Mouse (Mus musculus): ENCODE measurements around the gene Krt6b. TPM values are rescaled to one million over a fixed set of nuclear protein-coding genes. Genes with fewer than 3 reads are reported as not detected.

Gene Krt6b
- polyA plus RNA-seq, 1 experiment from 2014 or later, result 14.7 TPM

DNA sequence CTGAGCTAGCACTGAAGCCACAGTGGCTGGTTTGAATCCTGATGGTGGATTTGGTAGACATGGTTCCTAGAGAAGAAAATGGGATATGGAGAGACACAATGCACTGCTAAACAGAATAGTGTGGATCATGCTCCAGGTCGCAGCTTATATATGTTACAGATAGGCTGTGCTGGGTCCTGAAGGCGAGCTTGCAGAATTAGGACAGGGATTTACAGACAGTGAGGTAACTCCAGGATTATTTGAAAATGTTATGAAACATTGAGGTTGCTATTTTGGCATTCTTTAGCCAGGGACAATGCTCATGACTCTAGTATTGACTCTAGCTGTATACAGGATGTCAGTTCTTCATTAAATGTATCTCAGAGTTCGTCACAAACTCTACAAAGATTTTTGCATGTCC lies 32.8 kb downstream of the Krt6b start, which contains the start of gene Gm5478:
Gene Gm5478 (minus strand): TSS at position 101 of the 400 bp plus-strand sequence.
- Histone ChIP-seq H3K9ac (ENCODE audit: low read length) (no peak within 1 kb of the TSS), H3K36me3 (ENCODE audit: control insufficient read depth, insufficient read depth, low read length) (no peaks in the 10 kb centered on the region), H3K9me3 (replicated peaks; ENCODE audit: control insufficient read depth, low read length) (no peaks in the 10 kb centered on the region), H3K4me1 (ENCODE audit: control insufficient read depth, insufficient read depth, low read length) (no peaks in the 10 kb centered on the region), H3K4me3 (replicated peaks; ENCODE audit: low read length) (no peak within 1 kb of the TSS), H3K27ac (ENCODE audit: low read length) (no peak within 1 kb of the TSS), H3K27me3 (ENCODE audit: control insufficient read depth, insufficient read depth, low read length) (no peaks in the 10 kb centered on the region), H3K4me2 (ENCODE audit: low read depth, low read length) (no peak within 1 kb of the TSS)
- 76% methylated on average over 3 of the region's 3 CpGs for WGBS
- no peak for ATAC-seq (ENCODE audit: insufficient read depth, low FRiP score)

DNA sequence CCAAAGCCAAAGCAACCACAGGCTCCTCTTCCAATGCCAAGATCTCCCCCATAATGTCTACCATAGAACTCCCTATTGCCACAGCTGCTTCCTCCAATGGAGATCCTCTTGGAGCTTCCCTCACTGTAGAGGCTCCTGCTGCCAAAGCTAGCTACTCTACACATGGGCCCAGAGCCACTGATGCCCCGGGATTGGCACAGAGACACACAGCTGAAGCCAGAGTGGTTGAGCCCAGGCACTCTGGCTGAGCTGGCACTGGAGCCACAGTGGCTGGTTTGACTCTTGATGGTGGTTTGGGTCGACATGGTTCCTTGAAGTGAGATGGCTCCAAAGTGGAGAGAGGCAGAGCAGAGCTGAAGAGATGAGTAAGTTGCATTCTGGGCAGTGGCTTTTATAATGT lies 52.2 kb downstream of the Krt6b start, which contains the start of gene Gm5414:
Gene Gm5414 (minus strand): TSS at position 305 of the 400 bp plus-strand sequence.
- Histone ChIP-seq H3K9me3 (replicated peaks; ENCODE audit: control insufficient read depth, low read length) (no peaks in the 10 kb centered on the region), H3K4me1 (ENCODE audit: control insufficient read depth, insufficient read depth, low read length) (no peaks in the 10 kb centered on the region), H3K9ac (ENCODE audit: low read length) (no peak within 1 kb of the TSS), H3K36me3 (ENCODE audit: control insufficient read depth, insufficient read depth, low read length) (no peaks in the 10 kb centered on the region), H3K4me2 (ENCODE audit: low read depth, low read length) (no peak within 1 kb of the TSS), H3K27ac (ENCODE audit: low read length) (no peak within 1 kb of the TSS), H3K27me3 (ENCODE audit: control insufficient read depth, insufficient read depth, low read length) (no peaks in the 10 kb centered on the region), H3K4me3 (replicated peaks; ENCODE audit: low read length) (no peak within 1 kb of the TSS)
- no peak for ATAC-seq (ENCODE audit: insufficient read depth, low FRiP score)
- WGBS, result 73% methylated on average over 2 of the region's 2 CpGs

Small RNA genes within 50 kb of the gene (microRNA-seq; reads per million reads assigned to microRNA genes)
- gene Gm44323 (not detected), gene Gm44342 (not detected), gene Gm44383 (not detected), gene Gm44479 (not detected)

Other genes with a start within 250 kb of the Krt6b start
- gene Krt87, start 241.5 kb downstream of the Krt6b start, polyA plus RNA-seq (2015; fragmentation: Nextera tagmentation; extraction: Ambion mirVana), result 0.19 and 0.26 TPM in 2 replicates
- 0.15 TPM in 1 of 2 replicates, not detected in the other for gene Krt88, start 232.5 kb downstream of the Krt6b start, polyA plus RNA-seq (2015; fragmentation: Nextera tagmentation; extraction: Ambion mirVana)
- gene Krt81, start 216.5 kb downstream of the Krt6b start, polyA plus RNA-seq (2015; fragmentation: Nextera tagmentation; extraction: Ambion mirVana), result not detected in 2 replicates
- gene Krt86, start 206.8 kb downstream of the Krt6b start, polyA plus RNA-seq (2015; fragmentation: Nextera tagmentation; extraction: Ambion mirVana), result not detected in 2 replicates
- gene Krt83, start 188.8 kb downstream of the Krt6b start, polyA plus RNA-seq (2015; fragmentation: Nextera tagmentation; extraction: Ambion mirVana), result not detected in 2 replicates
- gene Gm49425, start 163.0 kb downstream of the Krt6b start, polyA plus RNA-seq (2015; fragmentation: Nextera tagmentation; extraction: Ambion mirVana), result not detected in 2 replicates
- gene Krt84, start 147.5 kb downstream of the Krt6b start, polyA plus RNA-seq (2015; fragmentation: Nextera tagmentation; extraction: Ambion mirVana), result 0.09 TPM in 1 of 2 replicates, not detected in the other
- gene Krt82, start 129.6 kb downstream of the Krt6b start, polyA plus RNA-seq (2015; fragmentation: Nextera tagmentation; extraction: Ambion mirVana), result not detected in 2 replicates
- 0.13 and 0.17 TPM in 2 replicates for gene Krt90, start 117.3 kb downstream of the Krt6b start, polyA plus RNA-seq (2015; fragmentation: Nextera tagmentation; extraction: Ambion mirVana)
- 0.26 and 0.40 TPM in 2 replicates for gene Krt75, start 106.4 kb downstream of the Krt6b start, polyA plus RNA-seq (2015; fragmentation: Nextera tagmentation; extraction: Ambion mirVana)
- not detected in 2 replicates for gene Gm5414, start 52.1 kb downstream of the Krt6b start, polyA plus RNA-seq (2015; fragmentation: Nextera tagmentation; extraction: Ambion mirVana)
- 0.14 TPM in 1 of 2 replicates, not detected in the other for gene Gm5478, start 32.9 kb downstream of the Krt6b start, polyA plus RNA-seq (2015; fragmentation: Nextera tagmentation; extraction: Ambion mirVana)
- 458 and 584 TPM in 2 replicates for gene Krt6a, start 14.0 kb upstream of the Krt6b start, polyA plus RNA-seq (2015; fragmentation: Nextera tagmentation; extraction: Ambion mirVana)
- gene Krt5, start 32.6 kb upstream of the Krt6b start, polyA plus RNA-seq (2015; fragmentation: Nextera tagmentation; extraction: Ambion mirVana), result 464 and 594 TPM in 2 replicates
- not detected in 2 replicates for gene Krt71, start 62.8 kb upstream of the Krt6b start, polyA plus RNA-seq (2015; fragmentation: Nextera tagmentation; extraction: Ambion mirVana)
- not detected in 2 replicates for gene Krt72, start 106.2 kb upstream of the Krt6b start, polyA plus RNA-seq (2015; fragmentation: Nextera tagmentation; extraction: Ambion mirVana)
- gene Krt73, start 122.1 kb upstream of the Krt6b start, polyA plus RNA-seq (2015; fragmentation: Nextera tagmentation; extraction: Ambion mirVana), result not detected in 2 replicates
- gene Krt2, start 137.9 kb upstream of the Krt6b start, polyA plus RNA-seq (2015; fragmentation: Nextera tagmentation; extraction: Ambion mirVana), result 0.05 TPM in 1 of 2 replicates, not detected in the other
- 3.2 and 4.0 TPM in 2 replicates for gene Krt1, start 170.5 kb upstream of the Krt6b start, polyA plus RNA-seq (2015; fragmentation: Nextera tagmentation; extraction: Ambion mirVana)
- 0.32 and 0.43 TPM in 2 replicates for gene Krt77, start 189.4 kb upstream of the Krt6b start, polyA plus RNA-seq (2015; fragmentation: Nextera tagmentation; extraction: Ambion mirVana)
- not detected in 2 replicates for gene Krt76, start 212.6 kb upstream of the Krt6b start, polyA plus RNA-seq (2015; fragmentation: Nextera tagmentation; extraction: Ambion mirVana)
- 2,205 and 3,875 TPM in 2 replicates for gene Krt4, start 244.4 kb upstream of the Krt6b start, polyA plus RNA-seq (2015; fragmentation: Nextera tagmentation; extraction: Ambion mirVana)

All from stomach, embryonic 16.5 days (tissue).